Mouse (Mus musculus) lung, embryonic 14.5 days (tissue): ENCODE results near the gene Zfp644. TPM values are rescaled to one million over a fixed set of nuclear protein-coding genes. Genes with fewer than 3 reads are reported as not detected.
A peak's percentile ranks its signal among the peaks of the same experiment; 100 is the strongest.

Source experiments
- ATAC-seq: fragments of 200-750 bp; cut with Nextera tagmentation; 2 replicates; pipeline ENCODE4 v1.8.0; 2017; ENCODE audit warnings: mild to moderate bottlenecking, moderate TSS enrichment, moderate library complexity; ENCODE audit not compliant: insufficient read depth
- DNase-seq: peaks from one replicate; pipeline ENCODE4 v3.0.0-alpha.2; 2015
- H3K27ac ChIP-seq: fragments of 300-500 bp; sonication (generic); 2 replicates; pipeline ENCODE4 v1.5.1; 2014; ENCODE audit warnings: low read depth, mild to moderate bottlenecking, moderate library complexity
- H3K27me3 ChIP-seq: fragments of 300-500 bp; sonication (generic); 2 replicates; pipeline ENCODE4 v1.6.1; 2014; ENCODE audit warnings: low read length, control low read depth; ENCODE audit not compliant: insufficient read depth
- H3K36me3 ChIP-seq: fragments of 300-500 bp; sonication (generic); 2 replicates; pipeline ENCODE4 v1.6.1; 2014; ENCODE audit warnings: control low read depth; ENCODE audit not compliant: insufficient read depth
- H3K4me1 ChIP-seq: fragments of 300-500 bp; sonication (generic); 2 replicates; pipeline ENCODE4 v1.6.1; 2014; ENCODE audit warnings: antibody characterized with exemption, control low read depth; ENCODE audit not compliant: insufficient read depth
- H3K4me2 ChIP-seq: fragments of 300-500 bp; sonication (generic); 2 replicates; pipeline ENCODE4 v1.6.1; 2014; ENCODE audit warnings: mild to moderate bottlenecking
- H3K4me3 ChIP-seq: fragments of 300-500 bp; sonication (generic); 2 replicates; pipeline ENCODE4 v1.5.1; 2014; ENCODE audit warnings: low read depth, low read length
- H3K9ac ChIP-seq: fragments of 300-500 bp; sonication (generic); 2 replicates; pipeline ENCODE4 v1.6.1; 2014
- H3K9me3 ChIP-seq: fragments of 300-500 bp; sonication (generic); 2 replicates; pipeline ENCODE4 v1.6.1; 2016; ENCODE audit warnings: low read depth, low read length, control low read depth
- CTCF ChIP-seq: IDR thresholded peaks from 2 replicates; pipeline ENCODE4 v1.5.1; 2016; ENCODE audit warnings: antibody characterized with exemption, low read depth
- WGBS: fragments of 180-500 bp; shearing (Covaris S2); extraction: QIAGEN DNeasy Blood & Tissue Kit; methylation state at CpG from one replicate; pipeline ENCODE4 v1.1.7; 2014; 5-methylcytosine and 5-hydroxymethylcytosine counted together
- polyA plus RNA-seq: library from polyadenylated mRNA; unstranded; fragments of >200 nt; fragmentation: Nextera tagmentation; extraction: Ambion mirVana; gene quantifications from 2 replicates; pipeline ENCODE4 v1.2.1, GENCODE M21; 2014

Zfp644 gene
- polyA plus RNA-seq, 1 experiment from 2014 or later: 89.9 TPM

- DNase-seq: no peak
- H3K36me3 ChIP-seq: no peaks in the 10 kb centered on the region
- H3K4me2 ChIP-seq: peak overlapping the region; percentile 6; the same call in 1 of the 2 replicates
- H3K27ac ChIP-seq: peak overlapping the region; percentile 26; the same call in 1 of the 2 replicates
- H3K4me1 ChIP-seq: peaks cover 11% of the 10 kb centered on the region; the same call in 1 of the 2 replicates
- no peaks in the 10 kb centered on the region for H3K9me3 ChIP-seq
- no peak for ATAC-seq
- no peak overlapping the region for H3K4me3 ChIP-seq
- WGBS: 26% methylated on average over 2 of the region's 2 CpGs
- H3K9ac ChIP-seq: no peak overlapping the region
- no peak for TF ChIP-seq CTCF
- no peaks in the 10 kb centered on the region for H3K27me3 ChIP-seq
Measured at GRCm38 (mm10) chr5:106710085-106710409, 13.0 kb upstream of the Zfp644 start.

- 30% methylated on average over 11 of the region's 11 CpGs for WGBS
- DNase-seq: peak; percentile 65
- Histone ChIP-seq H3K9me3 (no peaks in the 10 kb centered on the region), H3K4me1 (peaks cover 11% of the 10 kb centered on the region; the same call in 1 of the 2 replicates), H3K27ac (peak overlapping the region; percentile 64; the same call in 1 of the 2 replicates), H3K27me3 (no peaks in the 10 kb centered on the region), H3K4me3 (no peak overlapping the region), H3K9ac (no peak overlapping the region), H3K4me2 (peak overlapping the region; percentile 6; the same call in 1 of the 2 replicates), H3K36me3 (no peaks in the 10 kb centered on the region)
- peak; percentile 72 for ATAC-seq
- no peak for TF ChIP-seq CTCF
Measured at GRCm38 (mm10) chr5:106709388-106710084, 12.4 kb upstream of the Zfp644 start.

DNA sequence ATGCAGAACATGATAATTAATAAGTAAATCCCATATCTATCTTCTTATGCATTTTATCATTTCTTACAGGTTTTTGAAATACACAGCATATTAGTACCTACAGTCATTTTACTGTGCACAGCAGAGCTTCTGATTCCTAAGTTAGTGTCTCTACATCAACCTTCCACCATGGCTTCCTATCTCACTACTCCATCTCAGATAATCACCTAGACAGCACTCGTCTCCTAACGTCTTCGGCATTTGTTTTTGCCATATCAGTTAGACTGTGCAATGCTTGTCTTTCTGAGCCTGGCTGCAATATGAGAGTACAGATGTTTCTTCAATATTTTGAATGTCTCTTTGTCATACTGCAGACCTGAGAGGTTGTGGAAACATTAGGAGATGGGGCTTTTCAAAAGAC lies 9.3 kb upstream of the Zfp644 start:
- H3K27me3 ChIP-seq: no peaks in the 10 kb centered on the region
- H3K9me3 ChIP-seq: no peaks in the 10 kb centered on the region
- ATAC-seq (no peak), DNase-seq (no peak)
- H3K36me3 ChIP-seq: no peaks in the 10 kb centered on the region
- no peak overlapping the region for H3K27ac ChIP-seq
- TF ChIP-seq CTCF: no peak
- H3K4me1 ChIP-seq: peaks cover 6% of the 10 kb centered on the region; the same call in 1 of the 2 replicates
- 68% methylated on average over 3 of the region's 3 CpGs for whole genome bisulfite sequencing
- no peak overlapping the region for H3K9ac ChIP-seq
- H3K4me3 ChIP-seq: no peak overlapping the region
- no peak overlapping the region for H3K4me2 ChIP-seq

DNA sequence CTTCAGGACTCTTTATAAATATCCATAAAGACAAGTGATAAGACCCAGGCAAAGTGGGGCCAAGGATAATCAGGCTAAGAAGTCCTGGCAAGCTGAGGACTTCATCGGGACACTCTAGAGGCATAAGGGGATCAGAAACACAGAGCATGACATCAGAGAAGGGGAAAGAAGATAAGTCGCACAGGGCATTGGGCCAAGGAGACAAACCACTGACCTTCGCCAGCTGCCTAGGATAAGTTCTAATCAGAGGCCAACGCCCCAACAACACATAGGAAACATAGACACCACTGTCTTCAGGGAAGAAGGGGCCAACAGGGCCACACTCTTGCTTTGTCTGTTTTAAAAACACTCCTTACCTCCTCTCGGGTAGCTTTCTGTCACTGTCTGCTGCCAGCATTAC lies 8.1 kb upstream of the Zfp644 start:
- H3K27me3 ChIP-seq: no peaks in the 10 kb centered on the region
- TF ChIP-seq CTCF: no peak
- H3K4me1 ChIP-seq: no peaks in the 10 kb centered on the region; the same call in 1 of the 2 replicates
- H3K4me3 ChIP-seq: no peak overlapping the region
- H3K4me2 ChIP-seq: no peak overlapping the region
- H3K9me3 ChIP-seq: no peaks in the 10 kb centered on the region
- no peaks in the 10 kb centered on the region for H3K36me3 ChIP-seq
- no peak overlapping the region for H3K27ac ChIP-seq
- 52% methylated on average over 5 of the region's 5 CpGs for WGBS
- H3K9ac ChIP-seq: no peak overlapping the region
- DNase-seq (no peak), ATAC-seq (no peak)

GRCm38 (mm10) chr5:106695681-106696395 lies 1.2 kb downstream of the Zfp644 start:
- peak overlapping the region; percentile 84 for H3K4me2 ChIP-seq
- peak overlapping the region; percentile 98 for H3K9ac ChIP-seq
- H3K27me3 ChIP-seq: no peaks in the 10 kb centered on the region
- peak; percentile 85 for DNase-seq
- peaks cover 9% of the 10 kb centered on the region for H3K4me1 ChIP-seq
- no peak for TF ChIP-seq CTCF
- H3K9me3 ChIP-seq: no peaks in the 10 kb centered on the region
- H3K4me3 ChIP-seq: peak overlapping the region; percentile 89
- H3K36me3 ChIP-seq: peaks cover 13% of the 10 kb centered on the region
- peak overlapping the region; percentile 100 for H3K27ac ChIP-seq
- under 1% methylated on average over 63 of the region's 63 CpGs for WGBS
- peak; percentile 86 for ATAC-seq

DNA sequence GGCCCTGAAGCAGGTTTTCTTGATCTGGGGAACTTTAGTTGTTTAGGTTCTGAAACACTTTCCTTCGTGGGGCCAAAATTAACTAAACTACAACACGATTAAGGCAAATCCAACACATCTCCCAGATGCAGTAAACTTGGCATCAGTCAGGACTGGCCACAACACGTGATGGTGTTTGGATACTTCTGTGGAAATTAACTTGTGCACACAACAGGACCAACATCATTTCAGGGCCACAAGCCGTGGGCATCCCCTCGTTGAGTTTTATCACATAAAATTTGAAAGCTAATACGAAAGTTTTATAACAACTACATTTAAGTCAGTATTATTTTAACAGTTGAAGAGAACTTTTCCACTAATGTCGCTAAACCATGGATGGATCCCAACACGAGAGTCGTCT lies 1.9 kb downstream of the Zfp644 start:
- Histone ChIP-seq H3K27ac (peak overlapping the region; percentile 100), H3K27me3 (no peaks in the 10 kb centered on the region), H3K4me2 (peak overlapping the region; percentile 84), H3K9ac (peak overlapping the region; percentile 98), H3K4me3 (peak overlapping the region; percentile 89), H3K9me3 (no peaks in the 10 kb centered on the region), H3K36me3 (peaks cover 17% of the 10 kb centered on the region), H3K4me1 (peaks cover 9% of the 10 kb centered on the region)
- 29% methylated on average over 9 of the region's 9 CpGs for WGBS
- no peak for TF ChIP-seq CTCF
- no peak for ATAC-seq
- peak; percentile 27 for DNase-seq

GRCm38 (mm10) chr5:106694683-106695082 lies 2.4 kb downstream of the Zfp644 start:
- Histone ChIP-seq H3K36me3 (peaks cover 17% of the 10 kb centered on the region), H3K9ac (peak overlapping the region; percentile 98), H3K27me3 (no peaks in the 10 kb centered on the region), H3K4me3 (peak overlapping the region; percentile 89), H3K27ac (no peak overlapping the region), H3K4me2 (peak overlapping the region; percentile 84), H3K4me1 (peaks cover 9% of the 10 kb centered on the region), H3K9me3 (no peaks in the 10 kb centered on the region)
- DNase-seq (no peak), ATAC-seq (no peak)
- no peak for TF ChIP-seq CTCF
- 81% methylated on average over 1 of the region's 1 CpGs for whole genome bisulfite sequencing
